Mouse (Mus musculus) sigmoid colon, adult 10 weeks (tissue): Measurements from ENCODE around the gene Gm28434. TPM values are rescaled to one million over a fixed set of nuclear protein-coding genes. Genes with fewer than 3 reads are reported as not detected.

Experiments used
- polyA plus RNA-seq: library from polyadenylated mRNA; stranded (reverse); fragments of 350-450 nt; fragmentation: Illumina TruSeq; extraction: RNeasy Lipid Tissue Mini Kit (QIAGEN cat#74804); gene quantifications from one replicate; pipeline ENCODE4 v1.2.3, GENCODE M21; 2014; ENCODE audit warnings: low read depth, low replicate concordance

Gene Gm28434
- polyA plus RNA-seq: not detected

GRCm38 (mm10) chr5:87969201-87969600, at the start of gene Gm28434, which contains the start of gene 2310003L06Rik:
Gene Gm28434 (plus strand): TSS chr5:87969517.
Gene 2310003L06Rik (plus strand): TSS chr5:87969459.

GRCm38 (mm10) chr5:87925372-87925771, 43.9 kb upstream of the Gm28434 start, which contains the start of gene Csn3:
Gene Csn3 (plus strand): TSS chr5:87925579.

DNA sequence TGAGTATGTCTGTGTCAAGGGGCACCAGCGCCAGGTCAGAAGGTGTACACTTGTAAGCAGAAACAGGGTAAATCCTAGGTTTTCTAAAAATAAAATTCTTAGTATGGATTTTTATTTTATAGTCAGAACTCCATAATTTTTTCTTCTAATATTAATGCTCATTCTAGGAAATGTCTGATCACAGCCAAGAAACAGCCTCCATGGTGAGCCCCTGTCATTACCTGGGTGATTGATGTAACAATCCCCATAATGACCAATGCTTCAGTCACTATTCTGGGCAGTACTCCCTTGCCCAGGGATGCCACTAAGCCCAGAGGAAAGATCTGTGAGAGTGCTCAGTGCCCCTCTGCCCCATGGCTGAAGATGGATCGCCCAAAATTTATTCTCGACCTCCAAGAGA, 9.8 kb downstream of the Gm28434 start, which contains the start of gene Cabs1:
TSS of gene Cabs1 (plus strand) at position 301 of the 400 bp plus-strand sequence.

DNA sequence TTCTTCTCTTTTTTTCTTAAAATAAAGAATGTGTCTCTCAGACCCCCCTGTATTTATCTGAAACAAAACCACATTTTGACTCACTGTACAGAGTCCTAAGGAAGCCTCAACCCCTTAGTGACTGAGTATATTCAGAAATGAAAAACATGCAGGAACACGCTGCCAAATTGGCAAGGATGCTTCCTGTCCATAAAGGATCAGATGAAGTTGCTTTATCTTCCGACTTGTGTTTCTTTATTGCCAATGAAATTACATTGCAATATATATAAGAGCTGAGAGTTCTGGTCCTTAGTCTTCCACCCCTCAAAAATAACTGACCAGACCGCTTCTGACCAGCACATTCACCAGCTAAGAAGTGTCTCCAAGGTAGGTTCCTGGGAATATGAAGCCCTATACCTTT, 32.9 kb downstream of the Gm28434 start, which contains the start of gene Smr3a:
TSS of gene Smr3a (plus strand) at position 301 of the 400 bp plus-strand sequence.

Other genes with a start within 250 kb of the Gm28434 start
- gene Csn1s2a, start 194.9 kb upstream of the Gm28434 start, polyA plus RNA-seq: not detected
- gene Csn1s2b, start 161.4 kb upstream of the Gm28434 start, polyA plus RNA-seq: not detected
- gene Prr27, start 143.8 kb upstream of the Gm28434 start, polyA plus RNA-seq: not detected
- not detected for gene Odam, start 84.5 kb upstream of the Gm28434 start, polyA plus RNA-seq
- gene Csn3, start 43.9 kb upstream of the Gm28434 start, polyA plus RNA-seq: 0.79 TPM
- not detected for gene 2310003L06Rik, start 58 bp upstream of the Gm28434 start, polyA plus RNA-seq
- not detected for gene Cabs1, start 9.9 kb downstream of the Gm28434 start, polyA plus RNA-seq
- gene Smr3a, start 33.0 kb downstream of the Gm28434 start, polyA plus RNA-seq: not detected
- gene Smr2, start 117.0 kb downstream of the Gm28434 start, polyA plus RNA-seq: not detected
- gene Gm11116, start 142.0 kb downstream of the Gm28434 start, polyA plus RNA-seq: not detected
- gene Gm11115, start 184.6 kb downstream of the Gm28434 start, polyA plus RNA-seq: not detected